Mouse (Mus musculus): ENCODE data around the gene Lysmd3. TPM values are rescaled to one million over a fixed set of nuclear protein-coding genes. Genes with fewer than 3 reads are reported as not detected.

The Lysmd3 gene
- polyA plus RNA-seq, 1 experiment from 2014 or later: 29.9 TPM

GRCm38 (mm10) chr13:81713896-81714295 lies 56.4 kb downstream of the Lysmd3 start:
- Histone ChIP-seq H3K4me3 (no peak overlapping the region), H3K4me1 (peaks cover 15% of the 10 kb centered on the region), H3K36me3 (no peaks in the 10 kb centered on the region), H3K27ac (no peak overlapping the region), H3K27me3 (no peaks in the 10 kb centered on the region), H3K9me3 (replicated peaks) (no peaks in the 10 kb centered on the region), H3K4me2 (replicated peaks) (no peak overlapping the region), H3K9ac (no peak overlapping the region)
- WGBS: 87% methylated on average over 1 of the region's 1 CpGs
- ATAC-seq (ENCODE audit: low FRiP score): no peak

Other genes starting within 250 kb of the Lysmd3 start
- 28.5 and 35.7 TPM in 2 replicates for gene Adgrv1, start 24.5 kb upstream of the Lysmd3 start, polyA plus RNA-seq (2016; fragmentation: Nextera tagmentation; extraction: Ambion mirVana)
- 7.5 and 9.0 TPM in 2 replicates for gene Polr3g, start 53.4 kb downstream of the Lysmd3 start, polyA plus RNA-seq (2016; fragmentation: Nextera tagmentation; extraction: Ambion mirVana)
- gene Mblac2, start 53.7 kb downstream of the Lysmd3 start, polyA plus RNA-seq (2016; fragmentation: Nextera tagmentation; extraction: Ambion mirVana): 9.9 and 10.1 TPM in 2 replicates
- 228 and 245 TPM in 2 replicates for gene Cetn3, start 125.4 kb downstream of the Lysmd3 start, polyA plus RNA-seq (2016; fragmentation: Nextera tagmentation; extraction: Ambion mirVana)

All from hindbrain, embryonic 12.5 days (tissue).